Mouse (Mus musculus) cerebellum, postnatal 25 days (tissue): ENCODE results near the gene Ncor2.

ENCODE experiments used
- DNase-seq, 2 experiments: peaks; one replicate each; pipeline ENCODE4 v3.0.0; 2021; ENCODE audit warnings: mixed read lengths in 2 of 2

The Ncor2 gene

GRCm38 (mm10) chr5:125125219-125125618 is 53.8 kb downstream of the Ncor2 start:
- DNase-seq, result peak in 1 of 2 experiments; percentile 51

DNA sequence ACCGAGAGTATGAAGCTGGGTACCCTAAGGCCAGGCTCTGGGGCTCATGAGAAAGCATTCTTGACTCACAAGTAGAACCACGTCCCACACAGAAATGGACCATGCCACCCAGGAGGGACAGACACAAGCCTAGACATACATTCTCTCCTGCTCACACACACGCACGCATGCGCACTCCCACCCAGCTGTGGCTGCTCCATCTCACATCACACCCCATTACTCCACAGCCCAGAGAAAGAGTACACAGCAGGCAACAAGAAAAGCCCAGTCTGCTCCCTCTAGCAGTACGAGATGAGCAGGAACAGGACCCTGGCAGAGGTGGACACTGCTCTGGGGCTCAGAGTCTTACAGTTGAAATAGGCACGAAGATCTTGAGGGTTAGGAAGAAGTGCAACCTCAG is 55.0 kb downstream of the Ncor2 start:
- DNase-seq, result no peak

- no peak for DNase-seq
Measured at GRCm38 (mm10) chr5:125123206-125123605, 55.8 kb downstream of the Ncor2 start.

DNA sequence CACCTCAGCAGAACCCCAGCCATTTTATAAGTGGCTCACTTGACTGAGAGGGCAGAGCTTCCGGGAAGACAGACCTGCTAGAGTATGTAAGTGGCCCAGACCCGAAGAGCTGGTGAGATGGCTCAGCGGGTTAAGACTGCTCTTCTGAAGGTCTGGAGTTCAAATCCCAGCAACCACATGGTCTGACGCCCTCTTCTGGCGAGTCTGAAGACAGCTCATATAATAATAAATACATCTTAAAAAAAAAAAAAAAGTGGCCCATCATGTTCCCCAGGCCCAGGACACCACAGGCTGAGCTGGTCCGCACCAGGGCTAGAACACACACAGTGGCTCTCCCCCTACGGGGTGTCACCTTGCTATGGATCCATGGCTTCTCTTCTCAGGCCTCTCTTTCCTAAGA is 56.5 kb downstream of the Ncor2 start:
- no peak for DNase-seq

- DNase-seq, result peak in 1 of 2 experiments; percentile 66
Measured at GRCm38 (mm10) chr5:125122049-125122448, 57.0 kb downstream of the Ncor2 start.

GRCm38 (mm10) chr5:125120517-125121303 is 58.3 kb downstream of the Ncor2 start:
- no peak for DNase-seq

- DNase-seq, result peak; percentile 55 to 56
Measured at GRCm38 (mm10) chr5:125117238-125117637, 61.8 kb downstream of the Ncor2 start.

DNA sequence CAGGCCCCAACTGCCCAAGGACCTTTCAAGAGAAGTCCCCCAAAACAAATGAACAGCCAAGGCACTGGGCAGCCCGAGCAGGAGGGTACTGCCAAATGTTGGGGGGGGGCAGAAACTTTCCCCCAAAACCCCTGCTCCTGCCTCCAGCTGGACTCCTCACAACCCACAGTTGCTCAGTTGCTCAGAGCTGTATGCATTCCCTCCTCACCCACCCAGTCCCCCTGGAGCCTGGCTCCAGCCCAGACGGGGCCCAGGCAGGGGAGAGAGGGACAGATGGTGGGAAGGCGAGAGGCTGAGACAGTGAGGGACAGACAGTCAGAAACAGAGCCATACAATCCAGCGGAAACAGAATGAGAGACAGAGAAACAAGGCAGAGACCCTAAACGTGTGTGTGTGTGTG is 66.0 kb downstream of the Ncor2 start:
- DNase-seq, result peak; percentile 58 to 68

- peak in 1 of 2 experiments; percentile 47 for DNase-seq
Measured at GRCm38 (mm10) chr5:125112588-125112987, 66.4 kb downstream of the Ncor2 start.

- no peak for DNase-seq
Measured at GRCm38 (mm10) chr5:125111137-125111536, 67.9 kb downstream of the Ncor2 start.

GRCm38 (mm10) chr5:125110722-125111121 is 68.3 kb downstream of the Ncor2 start:
- DNase-seq, result no peak

DNA sequence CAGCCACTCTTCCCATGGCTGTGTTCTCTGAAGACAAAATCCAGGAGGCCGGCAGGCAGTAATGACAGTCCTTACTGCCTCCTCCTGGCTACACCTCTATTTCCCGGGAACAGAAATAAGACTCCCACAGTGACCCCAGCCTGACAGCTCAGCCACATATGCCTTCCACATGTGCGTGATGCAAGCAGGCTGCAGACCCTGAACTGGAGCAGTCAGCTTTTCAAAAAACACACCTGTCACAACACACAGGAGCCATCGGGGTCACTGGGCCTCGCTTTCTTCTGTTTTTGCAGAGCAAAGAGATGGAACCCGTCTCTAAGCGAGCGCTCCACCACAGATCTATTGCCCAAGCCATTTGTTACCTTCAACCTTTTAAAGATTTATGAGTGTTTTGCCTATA is 68.8 kb downstream of the Ncor2 start:
- no peak for DNase-seq

DNA sequence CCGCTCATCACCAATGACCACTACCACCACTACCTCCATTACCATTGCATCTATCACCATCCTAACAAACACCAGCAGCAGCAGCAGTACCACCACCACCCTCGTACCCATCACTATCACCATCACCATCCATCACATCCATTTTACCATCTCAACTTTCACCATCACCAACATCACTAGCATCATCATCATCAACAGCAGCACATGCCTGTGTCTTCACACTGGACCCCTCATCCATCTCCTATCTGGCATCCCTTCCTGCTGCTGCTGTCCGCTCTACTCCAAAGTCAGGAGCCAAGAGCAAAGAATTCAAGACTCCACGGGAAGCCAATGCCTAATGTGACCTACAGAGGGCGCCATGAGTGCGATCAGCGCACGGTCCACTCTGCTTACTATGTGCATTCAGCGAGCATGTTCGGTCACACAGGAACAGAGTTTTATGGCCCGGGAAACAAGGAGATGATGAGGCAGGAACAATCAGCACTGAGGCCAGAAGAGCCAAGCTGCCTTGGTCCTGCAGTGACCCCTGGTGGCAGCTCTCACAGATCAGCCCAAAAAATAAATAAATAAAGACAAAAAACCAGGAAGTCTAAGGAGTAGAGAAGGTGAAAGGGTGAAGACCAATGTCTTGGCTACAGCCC is 71.9 kb downstream of the Ncor2 start:
- DNase-seq, result peak; percentile 74 to 83

DNA sequence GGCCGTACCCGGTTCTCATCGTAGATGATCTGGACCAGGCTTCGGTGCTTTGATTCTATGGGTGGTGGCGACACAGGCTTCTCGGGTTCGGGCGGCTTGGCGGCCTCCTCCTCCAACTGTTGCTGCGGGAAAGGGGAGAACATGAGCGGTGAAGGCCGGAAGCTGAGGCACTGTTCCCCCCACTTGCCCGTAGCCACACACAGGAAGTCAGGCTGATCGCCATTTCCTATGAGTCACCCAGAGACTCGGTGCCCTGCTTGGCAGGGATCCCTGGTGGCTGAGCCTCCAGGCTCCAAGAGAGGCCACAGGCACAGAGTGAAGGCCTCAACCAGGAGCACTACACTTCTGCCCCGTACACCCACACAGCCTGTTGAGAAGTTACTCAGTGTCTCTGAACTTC is 72.8 kb downstream of the Ncor2 start:
- peak; percentile 66 to 82 for DNase-seq

- no peak for DNase-seq
Measured at GRCm38 (mm10) chr5:125104841-125105240, 74.2 kb downstream of the Ncor2 start.

DNA sequence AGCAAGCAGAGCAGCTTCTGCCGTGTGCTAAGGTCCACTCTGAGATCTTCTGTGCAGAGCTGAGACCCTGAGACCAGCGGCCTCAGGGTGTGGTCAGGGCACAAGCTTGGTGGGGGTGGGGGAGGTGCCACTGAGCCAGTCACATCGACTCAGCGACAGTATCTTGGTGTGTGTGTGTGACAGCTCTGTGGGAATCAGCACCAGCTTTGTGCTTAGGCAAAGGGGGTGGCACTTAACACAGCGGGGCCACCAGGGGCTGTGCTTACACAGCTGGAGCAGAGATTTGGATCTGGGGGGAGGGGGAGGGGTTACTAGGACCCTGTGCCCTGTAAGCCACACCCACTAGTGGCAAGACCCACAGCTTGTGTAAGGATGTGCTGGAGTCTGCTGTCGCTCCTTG is 75.6 kb downstream of the Ncor2 start:
- no peak for DNase-seq

- no peak for DNase-seq
Measured at GRCm38 (mm10) chr5:125102907-125103306, 76.1 kb downstream of the Ncor2 start.

DNA sequence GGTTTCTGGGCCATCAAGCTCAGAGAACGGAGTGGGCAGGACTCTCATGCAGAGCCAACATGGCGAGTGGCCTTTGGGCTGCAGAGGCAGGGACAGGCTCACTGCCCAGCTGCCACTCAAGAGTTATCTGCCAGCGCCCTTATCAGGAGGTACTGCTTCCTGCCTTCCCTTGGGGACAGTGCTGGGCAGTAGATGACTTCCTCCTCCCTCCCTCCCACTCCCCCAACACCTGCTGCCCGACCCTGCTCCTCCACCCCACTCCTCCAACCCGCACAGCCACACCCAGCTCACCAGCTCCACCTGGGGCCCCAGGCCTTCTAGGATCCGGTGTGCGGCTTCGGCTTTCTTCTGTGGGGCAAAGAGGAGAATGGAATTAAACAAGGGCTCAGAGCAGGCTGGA is 76.7 kb downstream of the Ncor2 start:
- DNase-seq, result no peak

DNA sequence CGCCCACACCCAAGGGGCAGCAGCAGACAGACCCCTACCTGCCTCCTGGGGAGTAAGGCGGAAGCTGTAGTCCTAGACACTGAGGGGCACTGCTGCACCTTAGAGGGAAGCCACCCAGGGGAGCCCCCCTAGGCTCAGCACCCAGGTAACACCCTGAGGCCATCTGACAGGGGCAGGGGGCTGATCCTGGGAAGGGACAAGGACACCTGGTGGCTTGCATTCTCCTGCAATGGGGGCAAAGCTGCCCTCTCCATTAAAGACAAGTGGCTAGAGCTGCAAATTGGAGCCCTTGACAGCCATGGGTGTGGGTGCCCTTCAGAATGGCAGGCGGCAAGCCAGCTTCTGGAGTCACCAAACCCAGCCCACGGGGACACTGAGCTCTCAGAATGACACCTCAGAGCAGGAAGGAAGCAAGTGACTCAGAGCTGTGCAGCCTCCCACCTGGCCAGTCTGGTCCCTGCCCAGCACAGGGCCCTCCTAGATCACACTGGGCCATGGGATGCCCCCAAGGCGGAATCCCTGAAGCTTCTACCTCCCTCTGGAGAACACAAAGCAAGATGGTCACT is 79.2 kb downstream of the Ncor2 start:
- DNase-seq, result no peak

DNA sequence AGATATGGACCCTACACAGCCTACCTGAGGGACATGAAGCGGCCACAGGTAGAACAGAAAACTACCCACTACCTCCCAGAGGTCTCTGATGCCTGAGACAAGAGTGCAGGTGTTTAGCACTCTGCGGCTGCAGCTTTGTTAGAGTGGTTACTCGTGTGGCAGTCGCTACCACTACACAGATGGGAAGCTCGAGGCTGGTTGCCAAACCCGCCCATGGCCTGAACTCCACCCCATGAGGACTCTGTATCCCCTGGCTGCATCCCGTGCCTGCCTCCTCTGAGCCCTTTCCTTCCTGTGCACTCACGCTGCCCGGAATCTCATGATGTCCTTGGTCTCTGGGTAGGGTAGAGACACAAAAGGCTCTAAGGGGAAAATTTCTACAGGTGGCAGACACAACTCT is 80.3 kb downstream of the Ncor2 start:
- peak in 1 of 2 experiments; percentile 60 for DNase-seq

GRCm38 (mm10) chr5:125096368-125096767 is 82.7 kb downstream of the Ncor2 start:
- no peak for DNase-seq

DNA sequence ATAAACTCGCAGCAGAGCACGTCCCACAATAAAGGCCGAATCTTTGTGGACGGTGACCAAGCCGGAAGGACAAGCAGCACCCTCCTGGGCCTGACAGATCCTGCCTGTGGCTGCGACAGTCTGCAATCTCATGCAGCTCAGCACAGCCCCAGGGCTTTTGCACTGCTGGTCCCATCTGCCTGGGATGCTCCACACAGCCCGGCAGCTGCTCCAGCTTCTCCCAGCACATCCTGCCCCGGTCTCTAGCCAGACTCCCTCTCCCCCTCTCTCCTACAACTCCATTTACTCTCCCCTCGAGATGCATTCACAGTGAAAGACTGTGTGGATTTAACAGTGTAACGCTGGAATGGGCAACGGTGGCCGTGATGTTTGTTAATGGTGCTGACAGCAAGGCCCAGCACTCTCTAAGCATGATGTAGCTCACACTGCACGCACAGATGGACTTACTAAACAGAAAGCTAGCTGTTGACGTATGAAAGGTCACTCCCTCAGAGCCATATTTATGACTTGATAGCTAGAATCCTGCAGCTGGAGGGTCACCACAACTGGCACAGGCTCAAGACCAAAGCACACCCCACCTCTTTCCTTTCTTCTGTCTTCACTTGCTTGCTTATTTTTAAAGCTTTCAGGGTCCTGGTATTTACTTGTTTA is 83.4 kb downstream of the Ncor2 start:
- DNase-seq, result no peak

- DNase-seq, result no peak
Measured at GRCm38 (mm10) chr5:125093795-125094194, 85.2 kb downstream of the Ncor2 start.

DNA sequence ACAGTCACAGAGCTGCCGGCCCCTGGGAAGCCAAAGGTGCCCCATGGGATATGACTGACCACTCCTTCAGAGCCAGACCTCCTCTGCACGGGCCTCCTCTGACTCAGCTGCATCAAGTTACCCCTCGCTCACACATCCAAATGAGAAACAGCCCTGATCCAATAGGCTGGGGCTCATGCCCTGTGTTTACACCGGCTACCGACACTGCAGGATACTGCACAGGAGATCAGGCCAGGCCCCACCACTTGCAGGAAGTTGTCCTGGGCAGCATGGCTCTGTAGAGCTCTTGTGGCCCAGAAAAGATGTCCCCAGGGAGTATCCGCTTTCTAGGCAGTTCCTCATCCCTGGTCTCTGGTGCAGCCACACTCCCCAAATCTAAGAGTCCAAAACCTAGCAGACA is 90.9 kb downstream of the Ncor2 start:
- no peak for DNase-seq
